Mouse (Mus musculus): ENCODE data around the gene Kcna4. TPM values are rescaled to one million over a fixed set of nuclear protein-coding genes. Genes with fewer than 3 reads are reported as not detected.

Gene Kcna4
- polyA plus RNA-seq (2014; fragmentation: Illumina TruSeq; extraction: RNeasy Lipid Tissue Mini Kit (QIAGEN cat#74804); ENCODE audit: low read depth, low replicate concordance), result not detected

DNA sequence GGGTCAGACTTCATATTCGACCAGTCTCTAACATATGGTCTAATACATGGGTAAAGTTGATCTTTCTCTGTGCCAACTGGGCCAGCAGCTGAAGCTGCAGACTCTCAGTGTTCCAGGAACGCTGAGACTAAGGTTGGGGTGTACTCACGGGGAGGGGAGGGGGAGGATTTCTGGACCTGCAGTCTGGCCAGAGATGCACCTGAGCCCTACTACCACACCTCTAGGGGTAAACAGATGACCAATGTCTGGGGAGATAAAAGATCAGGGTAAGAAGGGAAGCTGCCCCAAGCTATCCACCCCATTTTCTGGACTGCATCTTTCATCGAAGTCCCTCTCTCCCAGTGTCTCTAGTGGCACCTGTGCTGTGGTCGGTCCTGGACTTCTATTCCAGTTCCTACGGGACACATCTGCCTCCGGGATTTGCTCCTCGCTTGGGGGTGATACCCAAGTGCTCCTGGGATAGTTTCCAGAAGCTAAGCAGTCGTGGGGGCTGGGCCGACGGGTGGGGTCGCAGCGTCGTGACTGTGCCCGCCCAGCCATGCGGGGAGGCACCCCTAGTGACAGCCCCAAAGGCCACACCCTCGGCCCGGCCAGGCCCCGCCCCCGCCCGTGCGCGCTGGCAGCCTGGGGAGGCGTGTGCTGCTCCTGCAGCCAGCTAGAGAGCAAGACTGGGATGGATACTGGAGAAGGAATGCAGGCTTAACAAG is at the start of gene Kcna4:
Gene Kcna4, plus strand, starts transcription at position 650 of the 707 bp plus-strand sequence.

Other genes with a start within 250 kb of the Kcna4 start
- gene Fshb, start 231.0 kb upstream of the Kcna4 start, polyA plus RNA-seq (2014; fragmentation: Illumina TruSeq; extraction: RNeasy Lipid Tissue Mini Kit (QIAGEN cat#74804); ENCODE audit: low read depth, low replicate concordance), result not detected